Mouse (Mus musculus) cerebellum, postnatal 10 days (tissue): ENCODE measurements around the gene Kcnh8.

Experiments used
- DNase-seq, 2 experiments: peaks; one replicate each; pipeline ENCODE4 v3.0.0; 2021; ENCODE audit warnings: mixed read lengths in 2 of 2

The Kcnh8 gene

DNA sequence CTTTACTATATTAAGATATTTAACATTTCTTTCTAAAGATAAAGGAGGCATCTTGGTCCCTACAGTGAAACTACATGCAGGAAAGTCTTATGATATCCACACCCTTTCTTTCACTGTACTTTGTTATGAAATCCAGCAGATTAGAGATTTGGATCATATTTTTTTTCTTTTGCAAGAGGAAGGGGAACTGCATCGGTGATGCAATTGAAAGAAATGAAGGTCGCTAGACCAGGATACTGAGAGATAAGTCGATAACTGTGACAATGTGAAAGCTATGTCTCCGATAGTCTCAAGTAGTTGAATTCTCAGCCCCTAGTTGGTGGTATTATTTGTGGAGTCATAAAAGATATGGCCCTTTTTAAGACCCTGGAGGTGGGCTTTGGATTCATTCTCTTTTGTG lies 227.2 kb downstream of the Kcnh8 start:
- DNase-seq = no peak

DNA sequence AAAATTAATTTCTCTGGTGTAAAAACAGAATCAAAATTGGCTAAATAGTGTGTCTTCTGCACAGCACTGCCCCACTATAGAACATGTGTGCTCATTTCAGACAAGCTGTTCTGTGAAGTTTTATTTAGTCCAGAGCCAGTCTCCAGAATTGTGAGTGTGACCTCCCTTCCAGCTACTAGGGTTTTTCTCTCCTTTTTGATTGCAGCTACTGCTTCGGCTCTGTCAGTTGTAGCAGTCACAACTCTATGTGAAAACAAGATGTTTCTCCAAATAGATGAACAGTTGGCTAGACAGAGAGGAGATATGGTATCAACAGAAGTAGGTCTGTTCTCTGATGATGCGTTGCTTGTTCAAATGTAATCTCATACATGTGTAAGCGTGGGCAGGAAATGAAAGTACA lies 270.7 kb downstream of the Kcnh8 start:
- DNase-seq = no peak

DNA sequence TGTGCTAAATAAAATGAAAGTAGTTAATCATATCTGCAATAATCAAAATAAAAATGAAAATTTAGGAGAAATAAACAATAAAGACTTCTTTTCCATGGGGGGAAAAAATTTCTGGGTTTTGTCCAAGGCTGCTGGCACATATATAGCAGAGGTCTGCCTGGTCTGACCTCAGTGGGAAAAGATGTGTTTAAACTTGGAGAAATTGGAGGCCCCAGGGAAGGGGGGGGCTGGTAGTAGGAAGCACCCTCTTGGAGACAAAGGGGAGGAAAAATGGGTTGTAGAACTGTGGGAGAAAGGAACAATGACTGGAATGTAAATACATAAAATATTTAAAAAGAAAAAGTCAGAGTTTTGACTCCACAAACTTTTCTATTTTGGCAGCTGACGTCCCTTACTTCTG lies 276.5 kb downstream of the Kcnh8 start:
- DNase-seq = no peak

DNA sequence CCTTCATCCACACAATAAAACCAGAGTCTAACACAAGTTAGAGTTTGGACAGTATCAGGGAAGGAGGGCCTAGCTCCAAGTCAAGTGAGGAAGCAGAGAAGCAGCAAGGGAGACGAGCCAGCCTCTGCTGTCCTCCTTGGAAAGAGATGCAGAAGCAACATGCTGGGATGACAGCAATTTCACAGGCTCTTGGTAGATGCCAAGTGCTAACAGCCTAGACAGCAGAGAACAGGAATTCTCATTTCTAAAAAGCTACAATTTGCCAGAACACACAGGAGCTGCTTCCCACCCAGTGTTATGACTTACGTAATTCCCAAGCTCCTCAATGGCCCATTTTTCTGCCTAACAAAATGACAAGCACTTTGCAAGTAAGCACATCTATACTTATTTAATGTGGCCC lies 277.5 kb downstream of the Kcnh8 start:
- peak; percentile 56 to 67 for DNase-seq

DNA sequence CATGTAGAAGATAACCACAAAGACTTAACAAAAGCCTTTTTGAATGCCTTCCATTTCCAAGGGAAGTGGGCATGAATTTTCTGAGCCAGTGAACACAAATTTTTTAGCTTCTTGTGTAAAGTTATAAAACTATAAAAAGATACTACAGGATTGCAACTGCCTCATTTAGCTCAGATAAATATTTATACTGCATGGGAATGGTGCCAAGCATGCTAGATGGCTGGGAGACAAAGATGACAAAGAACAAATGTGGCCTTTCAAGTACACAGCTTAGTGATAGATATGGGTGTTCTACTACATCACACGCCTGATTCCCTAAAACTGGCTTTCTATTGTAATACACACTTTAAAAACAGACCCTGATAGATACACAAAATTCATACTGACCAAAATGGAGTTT lies 282.7 kb downstream of the Kcnh8 start:
- no peak for DNase-seq

- peak in 1 of 2 experiments; percentile 1 for DNase-seq
Measured at GRCm38 (mm10) chr17:52920519-52921106, 318.1 kb downstream of the Kcnh8 start.

DNA sequence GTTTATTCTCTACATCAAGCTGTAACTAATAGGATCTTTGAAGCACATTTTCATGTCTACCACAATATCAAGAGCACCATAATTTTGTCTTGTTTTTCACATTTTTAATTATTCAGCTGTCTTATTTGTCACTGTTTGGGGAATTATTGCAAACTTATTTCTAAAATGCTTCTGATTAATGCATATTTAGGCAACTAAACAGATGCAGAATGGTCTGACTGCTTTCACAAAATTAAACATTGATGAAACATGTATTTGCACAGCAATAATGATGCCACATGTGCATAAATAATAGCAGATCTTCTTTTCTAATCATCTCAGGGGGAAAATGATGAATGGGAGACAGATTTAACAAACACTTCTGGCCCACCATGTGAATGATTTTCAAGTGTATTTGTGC lies 341.5 kb downstream of the Kcnh8 start:
- no peak for DNase-seq

GRCm38 (mm10) chr17:52972735-52973134 lies 370.2 kb downstream of the Kcnh8 start:
- DNase-seq = no peak

DNA sequence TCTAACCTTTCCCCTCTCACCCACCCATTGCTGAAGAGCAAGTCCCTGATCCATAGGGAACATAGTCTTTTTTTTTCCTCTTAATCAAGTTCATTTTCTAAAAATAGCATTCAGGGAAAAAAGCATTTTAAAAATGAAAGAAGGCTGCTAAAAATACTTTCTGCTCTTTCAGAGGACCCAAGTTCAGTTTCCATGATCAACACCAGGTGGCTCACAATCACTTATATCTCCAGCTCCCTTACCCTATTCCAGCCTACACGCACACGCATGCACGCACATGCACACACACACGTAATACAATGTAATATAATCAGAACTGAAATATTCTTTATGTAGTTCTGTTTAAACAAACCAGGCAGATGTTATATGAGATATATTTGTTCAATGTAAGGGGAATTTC lies 378.4 kb downstream of the Kcnh8 start:
- no peak for DNase-seq
